Mouse (Mus musculus): ENCODE data around the gene Ankrd13a. TPM values are rescaled to one million over a fixed set of nuclear protein-coding genes. Genes with fewer than 3 reads are reported as not detected.
A peak's percentile ranks its signal among the peaks of the same experiment; 100 is the strongest.

Ankrd13a gene
- polyA plus RNA-seq, 1 experiment from 2014 or later = 52.9 TPM

- Histone ChIP-seq H3K4me1 (replicated peaks) (peaks cover 46% of the 10 kb centered on the region), H3K9ac (replicated peaks) (no peak overlapping the region), H3K4me3 (replicated peaks) (no peak overlapping the region), H3K27ac (0 out of 2 replicates have a peak overlapping the region, but pooled peaks have one; percentile 56), H3K9me3 (no peaks in the 10 kb centered on the region), H3K4me2 (no peak overlapping the region), H3K27me3 (no peaks in the 10 kb centered on the region), H3K36me3 (peaks cover 53% of the 10 kb centered on the region)
- 76% methylated on average over 10 of the region's 10 CpGs for WGBS
- no peak for ATAC-seq (ENCODE audit: insufficient number of reproducible peaks, insufficient read depth, low FRiP score, low TSS enrichment, low read depth)
Measured at GRCm38 (mm10) chr5:114809181-114809756, 34.8 kb downstream of the Ankrd13a start.

- WGBS = 93% methylated on average over 5 of the region's 5 CpGs
- H3K9ac ChIP-seq (replicated peaks) = no peak overlapping the region
- no peak overlapping the region for H3K4me3 ChIP-seq (replicated peaks)
- no peak overlapping the region for H3K4me2 ChIP-seq
- peaks cover 46% of the 10 kb centered on the region for H3K4me1 ChIP-seq (replicated peaks)
- no peak overlapping the region for H3K27ac ChIP-seq
- no peaks in the 10 kb centered on the region for H3K27me3 ChIP-seq
- H3K9me3 ChIP-seq = no peaks in the 10 kb centered on the region
- peaks cover 48% of the 10 kb centered on the region for H3K36me3 ChIP-seq
- no peak for ATAC-seq (ENCODE audit: insufficient number of reproducible peaks, insufficient read depth, low FRiP score, low TSS enrichment, low read depth)
Measured at GRCm38 (mm10) chr5:114809826-114810225, 35.3 kb downstream of the Ankrd13a start.

- under 1% methylated on average over 49 of the region's 50 CpGs for WGBS
- Histone ChIP-seq H3K9me3 (0 out of 2 replicates have a peak, but pooled peaks cover 6% of the 10 kb centered on the region), H3K36me3 (peaks cover 31% of the 10 kb centered on the region), H3K9ac (replicated peaks) (peak overlapping the region; percentile 82), H3K4me1 (replicated peaks) (peaks cover 18% of the 10 kb centered on the region; the same call in 1 of the 2 replicates), H3K4me3 (replicated peaks) (peak overlapping the region; percentile 87), H3K27ac (peak overlapping the region; percentile 94), H3K4me2 (peak overlapping the region; percentile 57), H3K27me3 (no peaks in the 10 kb centered on the region)
- peak; percentile 95 for ATAC-seq (ENCODE audit: insufficient number of reproducible peaks, insufficient read depth, low FRiP score, low TSS enrichment, low read depth)
Measured at GRCm38 (mm10) chr5:114813525-114814181, 39.2 kb downstream of the Ankrd13a start.

GRCm38 (mm10) chr5:114816599-114816998, 42.1 kb downstream of the Ankrd13a start:
- WGBS = 63% methylated on average over 6 of the region's 6 CpGs
- H3K4me2 ChIP-seq = no peak overlapping the region
- H3K4me3 ChIP-seq (replicated peaks) = no peak overlapping the region
- H3K9ac ChIP-seq (replicated peaks) = no peak overlapping the region
- H3K27ac ChIP-seq = no peak overlapping the region
- H3K4me1 ChIP-seq (replicated peaks) = peaks cover 10% of the 10 kb centered on the region; the same call in 1 of the 2 replicates
- H3K9me3 ChIP-seq = peaks cover 9% of the 10 kb centered on the region; the same call in 1 of the 2 replicates
- no peaks in the 10 kb centered on the region for H3K27me3 ChIP-seq
- no peak for ATAC-seq (ENCODE audit: insufficient number of reproducible peaks, insufficient read depth, low FRiP score, low TSS enrichment, low read depth)
- peaks cover 22% of the 10 kb centered on the region for H3K36me3 ChIP-seq

GRCm38 (mm10) chr5:114818124-114818523, 43.6 kb downstream of the Ankrd13a start:
- no peak overlapping the region for H3K4me2 ChIP-seq
- no peak for ATAC-seq (ENCODE audit: insufficient number of reproducible peaks, insufficient read depth, low FRiP score, low TSS enrichment, low read depth)
- no peak overlapping the region for H3K9ac ChIP-seq (replicated peaks)
- no peak overlapping the region for H3K4me3 ChIP-seq (replicated peaks)
- H3K36me3 ChIP-seq = peaks cover 30% of the 10 kb centered on the region
- 80% methylated on average over 11 of the region's 11 CpGs for WGBS
- no peak overlapping the region for H3K27ac ChIP-seq
- peaks cover 11% of the 10 kb centered on the region; the same call in 1 of the 2 replicates for H3K9me3 ChIP-seq
- H3K27me3 ChIP-seq = no peaks in the 10 kb centered on the region
- H3K4me1 ChIP-seq (replicated peaks) = no peaks in the 10 kb centered on the region

DNA sequence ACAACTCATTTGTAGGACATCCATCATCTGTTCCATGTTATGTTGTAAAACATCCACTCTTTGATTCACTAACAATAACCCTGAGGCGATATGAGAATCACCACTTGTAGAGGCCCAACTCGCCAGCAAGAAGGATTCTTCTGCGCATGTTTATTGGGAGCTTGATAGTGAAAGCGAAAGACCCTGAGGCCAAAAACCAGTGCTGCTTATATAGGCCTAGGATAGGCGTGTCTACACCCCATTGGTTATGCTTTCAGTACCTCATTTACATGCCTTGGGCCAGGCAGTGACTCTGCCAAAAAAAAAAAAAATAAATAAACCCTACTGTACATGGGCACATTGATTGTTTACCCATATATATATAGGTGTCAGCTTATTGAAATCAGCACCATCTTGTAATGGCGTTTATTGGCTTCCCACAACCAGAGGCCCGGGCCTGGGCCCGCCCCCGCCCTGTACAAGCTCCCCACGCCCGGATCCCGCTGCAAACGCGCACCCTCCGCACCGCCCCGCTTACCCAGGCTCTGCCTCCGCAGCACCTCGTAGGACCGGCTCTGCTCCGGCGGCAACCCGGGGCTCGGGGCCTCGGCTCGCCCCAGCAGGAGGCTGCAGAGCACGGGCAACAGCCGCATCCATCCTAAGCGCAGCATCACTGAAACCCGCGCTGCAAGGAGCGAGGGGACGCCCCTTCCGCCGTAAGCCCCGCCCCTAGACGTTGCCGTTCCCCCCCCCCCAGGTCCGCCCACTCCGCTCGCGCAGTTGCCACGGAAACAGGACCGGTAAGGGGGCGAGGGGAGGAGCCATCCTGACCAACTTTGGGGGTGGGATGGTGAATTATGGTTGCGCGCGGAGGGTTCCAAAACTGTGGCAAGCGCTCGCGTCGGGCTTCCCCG, 48.6 kb downstream of the Ankrd13a start, which contains the start of gene 1500011B03Rik:
TSS of gene 1500011B03Rik (minus strand) at position 673 of the 893 bp plus-strand sequence.
- Histone ChIP-seq H3K9ac (replicated peaks) (peak within 1 kb of the TSS; percentile 84), H3K4me3 (replicated peaks) (peak within 1 kb of the TSS; percentile 84), H3K9me3 (peaks cover 6% of the 10 kb centered on the region; the same call in 1 of the 2 replicates), H3K4me1 (replicated peaks) (0 out of 2 replicates have a peak, but pooled peaks cover 4% of the 10 kb centered on the region), H3K36me3 (peaks cover 20% of the 10 kb centered on the region), H3K27ac (peak within 1 kb of the TSS; percentile 85), H3K27me3 (no peaks in the 10 kb centered on the region), H3K4me2 (peak within 1 kb of the TSS; percentile 60)
- WGBS = 8% methylated on average over 53 of the region's 53 CpGs
- ATAC-seq (ENCODE audit: insufficient number of reproducible peaks, insufficient read depth, low FRiP score, low TSS enrichment, low read depth) = peak; percentile 88

GRCm38 (mm10) chr5:114824197-114824596, 49.7 kb downstream of the Ankrd13a start:
- ATAC-seq (ENCODE audit: insufficient number of reproducible peaks, insufficient read depth, low FRiP score, low TSS enrichment, low read depth) = no peak
- no peak overlapping the region for H3K9ac ChIP-seq (replicated peaks)
- peaks cover 20% of the 10 kb centered on the region for H3K36me3 ChIP-seq
- H3K27me3 ChIP-seq = no peaks in the 10 kb centered on the region
- H3K4me1 ChIP-seq (replicated peaks) = 0 out of 2 replicates have a peak, but pooled peaks cover 4% of the 10 kb centered on the region
- H3K27ac ChIP-seq = no peak overlapping the region
- H3K4me2 ChIP-seq = 0 out of 2 replicates have a peak overlapping the region, but pooled peaks have one; percentile 60
- H3K9me3 ChIP-seq = peaks cover 6% of the 10 kb centered on the region; the same call in 1 of the 2 replicates
- H3K4me3 ChIP-seq (replicated peaks) = no peak overlapping the region
- WGBS = 24% methylated on average over 9 of the region's 9 CpGs

- H3K27ac ChIP-seq = peak overlapping the region; percentile 59
- peak overlapping the region; percentile 9; the same call in 1 of the 2 replicates for H3K9ac ChIP-seq (replicated peaks)
- 0 out of 2 replicates have a peak, but pooled peaks cover 4% of the 10 kb centered on the region for H3K4me1 ChIP-seq (replicated peaks)
- peaks cover 6% of the 10 kb centered on the region; the same call in 1 of the 2 replicates for H3K9me3 ChIP-seq
- 11% methylated on average over 27 of the region's 27 CpGs for WGBS
- H3K27me3 ChIP-seq = no peaks in the 10 kb centered on the region
- H3K4me2 ChIP-seq = peak overlapping the region; percentile 65
- H3K4me3 ChIP-seq (replicated peaks) = peak overlapping the region; percentile 39
- peaks cover 13% of the 10 kb centered on the region for H3K36me3 ChIP-seq
- ATAC-seq (ENCODE audit: insufficient number of reproducible peaks, insufficient read depth, low FRiP score, low TSS enrichment, low read depth) = peak; percentile 70; the same call in 1 of the 2 replicates
Measured at GRCm38 (mm10) chr5:114825978-114826691, 51.7 kb downstream of the Ankrd13a start.

DNA sequence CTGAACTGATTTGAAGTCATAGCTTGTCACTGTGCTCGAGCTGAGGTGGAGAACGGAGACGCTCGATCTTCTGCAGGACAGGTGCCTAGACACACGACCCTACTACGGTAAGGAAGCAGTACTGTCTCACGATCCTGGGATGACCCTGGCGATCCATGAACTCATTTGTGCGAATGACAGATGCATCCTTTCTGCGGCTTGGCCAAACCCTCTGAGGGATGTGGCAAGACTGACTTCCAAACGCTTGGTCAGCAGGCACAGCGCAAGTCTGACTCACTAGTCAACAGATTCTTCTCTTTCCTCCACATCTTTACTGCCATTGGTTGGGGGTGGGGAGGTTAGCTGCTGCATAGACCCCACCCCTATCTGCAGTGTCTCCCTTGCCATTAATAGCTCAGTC, 53.0 kb downstream of the Ankrd13a start:
- H3K4me3 ChIP-seq (replicated peaks) = no peak overlapping the region
- 0 out of 2 replicates have a peak, but pooled peaks cover 4% of the 10 kb centered on the region for H3K4me1 ChIP-seq (replicated peaks)
- no peak overlapping the region for H3K9ac ChIP-seq (replicated peaks)
- peaks cover under 1% of the 10 kb centered on the region; the same call in 1 of the 2 replicates for H3K36me3 ChIP-seq
- no peak overlapping the region for H3K4me2 ChIP-seq
- ATAC-seq (ENCODE audit: insufficient number of reproducible peaks, insufficient read depth, low FRiP score, low TSS enrichment, low read depth) = no peak
- WGBS = 94% methylated on average over 12 of the region's 12 CpGs
- H3K9me3 ChIP-seq = no peaks in the 10 kb centered on the region
- no peaks in the 10 kb centered on the region for H3K27me3 ChIP-seq
- H3K27ac ChIP-seq = no peak overlapping the region

DNA sequence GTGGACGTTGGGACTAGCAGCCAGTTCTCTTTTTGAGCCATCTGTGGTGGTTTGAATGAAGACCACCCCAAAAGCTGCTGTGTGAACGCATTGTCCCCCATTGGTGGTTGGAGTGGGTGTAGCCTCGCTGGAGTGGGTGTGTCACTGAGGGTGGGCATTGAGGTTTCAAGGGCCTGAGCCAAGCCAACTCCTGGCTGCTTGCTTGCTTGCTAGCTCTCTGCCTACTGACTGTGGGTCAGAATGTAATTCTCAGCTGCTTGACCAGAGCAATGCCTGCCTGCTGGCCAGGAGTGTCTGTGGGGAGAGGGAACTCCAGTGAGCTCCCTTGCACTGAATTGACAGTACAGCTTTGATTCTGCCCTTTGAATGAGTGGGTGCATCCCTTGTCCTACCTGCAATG, 55.3 kb downstream of the Ankrd13a start:
- WGBS = 66% methylated on average over 3 of the region's 3 CpGs
- H3K27ac ChIP-seq = no peak overlapping the region
- no peaks in the 10 kb centered on the region for H3K36me3 ChIP-seq
- no peak for ATAC-seq (ENCODE audit: insufficient number of reproducible peaks, insufficient read depth, low FRiP score, low TSS enrichment, low read depth)
- no peak overlapping the region for H3K4me2 ChIP-seq
- H3K9ac ChIP-seq (replicated peaks) = no peak overlapping the region
- no peak overlapping the region for H3K4me3 ChIP-seq (replicated peaks)
- no peaks in the 10 kb centered on the region for H3K27me3 ChIP-seq
- no peaks in the 10 kb centered on the region for H3K9me3 ChIP-seq
- H3K4me1 ChIP-seq (replicated peaks) = 0 out of 2 replicates have a peak, but pooled peaks cover 4% of the 10 kb centered on the region

Measured in limb, embryonic 12.5 days (tissue).